ENCODE assay signal across 28 mouse cellular contexts in genomic region chr8:117929606-117930005, GRCm38 (mm10).
DNase-seq lines count a peak whose midpoint lies in the region; ATAC-seq lines count a peak whose summit lies in the region.
"Had no signal": no experiment of that assay in that cellular context is flagged by ENCODE, and none has a peak within 500 bp of the region (broad histone marks: within the 10 kb centered on the region; RNA-seq: fewer than 3 reads in every experiment).

No protein-coding gene starts in this region.

- no peak overlapping the region for H3K27ac ChIP-seq in limb, embryonic 11.5 days (replicated peaks; ENCODE audit: low read depth, low read length)
- H3K27ac ChIP-seq in limb, embryonic 10.5 days, result no peak overlapping the region
- H3K27ac ChIP-seq: hindbrain, embryonic 13.5 days; limb, embryonic 13.5 days; lung, embryonic 15.5 days; midbrain, embryonic 12.5 days; stomach, embryonic 15.5 days had no signal

- peak; percentile 47 for DNase-seq in embryo, embryonic 10 days (ENCODE audit: low spot score)
- DNase-seq in embryo, embryonic 9.5 days (ENCODE audit: extremely low spot score), result no peak
- DNase-seq in limb, embryonic 11.5 days (ENCODE audit: low spot score), result peak; percentile 33
- no peak for DNase-seq in limb, embryonic 10.5 days (ENCODE audit: low spot score)
- DNase-seq in hindlimb bud, embryonic 11.5 days (ENCODE audit: extremely low spot score, low read depth, low spot score), result peak; percentile 20
- DNase-seq in retina, embryonic 14.5 days (ENCODE audit: low spot score), result peak; percentile 73
- no peak for DNase-seq in lung, postnatal 14 days
- DNase-seq in heart, adult 18-20 months, result no peak
- DNase-seq: adrenal gland, adult 8-10 months; cerebellum, adult 8-10 months; cerebellum, postnatal 25 days; gastrocnemius, postnatal 25 days; heart, adult 11 months; heart, postnatal 4 days; kidney, postnatal 14 days; layer of hippocampus, adult 9-11 months; lung, postnatal 36 days; right cerebral cortex, postnatal 14 days had no signal

- H3K27me3 ChIP-seq in limb, embryonic 11.5 days (ENCODE audit: control insufficient read depth, insufficient read depth, low read length), result no peaks in the 10 kb centered on the region
- H3K27me3 ChIP-seq in limb, embryonic 10.5 days (ENCODE audit: low read depth, poor library complexity, severe bottlenecking), result peaks cover 29% of the 10 kb centered on the region
- H3K27me3 ChIP-seq: lung, embryonic 15.5 days; midbrain, embryonic 12.5 days; stomach, embryonic 15.5 days had no signal

- H3K36me3 ChIP-seq in limb, embryonic 11.5 days (ENCODE audit: control insufficient read depth, insufficient read depth, low read length), result no peaks in the 10 kb centered on the region
- no peaks in the 10 kb centered on the region for H3K36me3 ChIP-seq in limb, embryonic 10.5 days
- H3K36me3 ChIP-seq: heart, embryonic 12.5 days; hindbrain, embryonic 13.5 days; limb, embryonic 13.5 days; lung, embryonic 15.5 days; midbrain, embryonic 12.5 days; stomach, embryonic 15.5 days had no signal

- no peaks in the 10 kb centered on the region for H3K4me1 ChIP-seq in limb, embryonic 11.5 days (ENCODE audit: control insufficient read depth, insufficient read depth, low read length)
- H3K4me1 ChIP-seq in limb, embryonic 10.5 days, result peaks cover 18% of the 10 kb centered on the region
- H3K4me1 ChIP-seq: hindbrain, embryonic 13.5 days; limb, embryonic 13.5 days; lung, embryonic 15.5 days; stomach, embryonic 15.5 days had no signal

- no peak for ATAC-seq in limb, embryonic 11.5 days (ENCODE audit: insufficient number of reproducible peaks, low FRiP score, low TSS enrichment, low read depth)
- ATAC-seq: activated CD4-positive, CD25-positive, alpha-beta regulatory T cell, adult 4 months; intestine, postnatal 0 days had no signal

- no peak overlapping the region for H3K4me2 ChIP-seq in limb, embryonic 11.5 days (ENCODE audit: low read depth, severe bottlenecking)
- H3K4me2 ChIP-seq: heart, embryonic 12.5 days; hindbrain, embryonic 13.5 days; limb, embryonic 13.5 days; liver, embryonic 11.5 days; lung, embryonic 15.5 days; midbrain, embryonic 12.5 days; stomach, embryonic 15.5 days had no signal

- H3K9me3 ChIP-seq in limb, embryonic 11.5 days (ENCODE audit: control insufficient read depth, low read length), result no peaks in the 10 kb centered on the region
- no peaks in the 10 kb centered on the region for H3K9me3 ChIP-seq in limb, embryonic 10.5 days (replicated peaks)
- H3K9me3 ChIP-seq: heart, embryonic 12.5 days; hindbrain, embryonic 13.5 days; limb, embryonic 13.5 days; lung, embryonic 15.5 days; midbrain, embryonic 12.5 days; stomach, embryonic 15.5 days had no signal

- H3K4me3 ChIP-seq in limb, embryonic 11.5 days (ENCODE audit: low read depth, low read length), result no peak overlapping the region
- H3K4me3 ChIP-seq in limb, embryonic 10.5 days, result no peak overlapping the region
- H3K4me3 ChIP-seq: heart, embryonic 12.5 days; hindbrain, embryonic 13.5 days; limb, embryonic 13.5 days; lung, embryonic 15.5 days; midbrain, embryonic 12.5 days; myocyte; stomach, embryonic 15.5 days had no signal

- H3K9ac ChIP-seq in limb, embryonic 11.5 days (ENCODE audit: low read length), result no peak overlapping the region
- H3K9ac ChIP-seq: heart, embryonic 12.5 days; hindbrain, embryonic 13.5 days; limb, embryonic 13.5 days; lung, embryonic 15.5 days; midbrain, embryonic 12.5 days; stomach, embryonic 15.5 days had no signal

- WGBS in limb, embryonic 11.5 days, result 21% methylated on average over 12 of the region's 12 CpGs
- 30% methylated on average over 12 of the region's 12 CpGs for WGBS in limb, embryonic 10.5 days

Comparison
In these comparisons a context has a peak if more than half of its experiments do, and no peak if none do; other contexts are left out.
1. DNase-seq: peak in embryo, embryonic 10 days (single experiment), limb, embryonic 11.5 days (single experiment), hindlimb bud, embryonic 11.5 days (single experiment) and retina, embryonic 14.5 days (single experiment); none in embryo, embryonic 9.5 days (single experiment), limb, embryonic 10.5 days (single experiment), lung, postnatal 14 days (single experiment) and heart, adult 18-20 months (0 of 2).